8 mouse cellular contexts compared by ENCODE assay signal in genomic region chr14:11553273-11553665, GRCm38 (mm10). TPM values are rescaled to one million over a fixed set of nuclear protein-coding genes. Genes with fewer than 3 reads are reported as not detected.
DNase-seq lines count a peak whose midpoint lies in the region; ATAC-seq and TF ChIP-seq lines count a peak whose summit lies in the region.

Ptprg (plus strand) TSS chr14:11553532.

- ATAC-seq in hindbrain, embryonic 14.5 days (ENCODE audit: low FRiP score), result peak; percentile 90
- ATAC-seq in lung, embryonic 16.5 days (ENCODE audit: low read depth), result peak; percentile 89
- no peak for ATAC-seq in CD4-positive, CD25-positive, alpha-beta regulatory T cell, adult 4 months

- DNase-seq in adrenal gland, postnatal 10 days, result peak; percentile 92
- peak; percentile 80 to 85 for DNase-seq in gastrocnemius, adult 8-10 months (ENCODE audit: low spot score in 2 of 2)
- peak; percentile 93 for DNase-seq in hindbrain, embryonic 14.5 days (ENCODE audit: low spot score)
- peak; percentile 79 to 80 for DNase-seq in layer of hippocampus, postnatal 25 days (ENCODE audit: extremely low spot score in 1 of 2, low spot score in 1 of 2)
- DNase-seq in retina, postnatal 7 days (ENCODE audit: low read depth, low spot score), result peak; percentile 74

- peak within 1 kb of the TSS; percentile 86 for H3K9ac ChIP-seq in hindbrain, embryonic 14.5 days
- peak within 1 kb of the TSS; percentile 94 for H3K9ac ChIP-seq in lung, embryonic 16.5 days (ENCODE audit: low read length)

- WGBS in hindbrain, embryonic 14.5 days, result 1% methylated on average over 39 of the region's 40 CpGs
- WGBS in lung, embryonic 16.5 days, result under 1% methylated on average over 40 of the region's 40 CpGs

- TF ChIP-seq POLR2A in cortical plate, adult 2 months (IDR thresholded peaks at IDR 0.05; ENCODE audit: extremely low read depth, insufficient read depth, low read length), result peak; percentile 92

- no peaks in the 10 kb centered on the region for H3K27me3 ChIP-seq in hindbrain, embryonic 14.5 days (ENCODE audit: control insufficient read depth, insufficient read depth, low read length)
- no peaks in the 10 kb centered on the region for H3K27me3 ChIP-seq in lung, embryonic 16.5 days (ENCODE audit: control insufficient read depth, insufficient read depth, low read depth, low read length)

- H3K4me3 ChIP-seq in cortical plate, adult 2 months (ENCODE audit: insufficient read depth, low read length), result peak within 1 kb of the TSS; percentile 87
- peak within 1 kb of the TSS; percentile 83 for H3K4me3 ChIP-seq in hindbrain, embryonic 14.5 days (replicated peaks; ENCODE audit: low read length)
- H3K4me3 ChIP-seq in lung, embryonic 16.5 days (ENCODE audit: low read length), result peak within 1 kb of the TSS; percentile 73

- H3K4me1 ChIP-seq in cortical plate, adult 2 months (ENCODE audit: control insufficient read depth, insufficient read depth, low read length), result 0 out of 2 replicates have a peak, but pooled peaks cover 1% of the 10 kb centered on the region
- peaks cover 25% of the 10 kb centered on the region for H3K4me1 ChIP-seq in hindbrain, embryonic 14.5 days (replicated peaks; ENCODE audit: control insufficient read depth, insufficient read depth, low read length)
- H3K4me1 ChIP-seq in lung, embryonic 16.5 days (replicated peaks; ENCODE audit: control insufficient read depth, insufficient read depth, low read length), result peaks cover 15% of the 10 kb centered on the region

- TF ChIP-seq CTCF in cortical plate, adult 2 months (IDR thresholded peaks at IDR 0.05; ENCODE audit: extremely low read depth, insufficient read depth, low read length), result no peak

- no peaks in the 10 kb centered on the region for H3K9me3 ChIP-seq in hindbrain, embryonic 14.5 days (ENCODE audit: control insufficient read depth, low read length)
- no peaks in the 10 kb centered on the region for H3K9me3 ChIP-seq in lung, embryonic 16.5 days (ENCODE audit: control insufficient read depth, low read length)

- peak within 1 kb of the TSS; percentile 87 for H3K27ac ChIP-seq in cortical plate, adult 2 months (ENCODE audit: insufficient read depth, low read length)
- peak within 1 kb of the TSS; percentile 96 for H3K27ac ChIP-seq in hindbrain, embryonic 14.5 days
- peak within 1 kb of the TSS; percentile 100 for H3K27ac ChIP-seq in lung, embryonic 16.5 days (ENCODE audit: low read length)

- H3K36me3 ChIP-seq in hindbrain, embryonic 14.5 days (replicated peaks; ENCODE audit: control insufficient read depth, insufficient read depth), result no peaks in the 10 kb centered on the region
- no peaks in the 10 kb centered on the region for H3K36me3 ChIP-seq in lung, embryonic 16.5 days (ENCODE audit: control insufficient read depth, insufficient read depth, low read length)

- H3K4me2 ChIP-seq in hindbrain, embryonic 14.5 days (replicated peaks), result peak within 1 kb of the TSS; percentile 69
- H3K4me2 ChIP-seq in lung, embryonic 16.5 days (ENCODE audit: low read depth, low read length), result peak within 1 kb of the TSS; percentile 96

RNA-seq across cellular contexts. Expression of gene Ptprg, which starts in this region (rescaled TPM):
- total RNA-seq in adrenal gland, postnatal 10 days (2021), result 10 to 100 TPM; 89.9 to 96.8 TPM
- polyA plus RNA-seq in cortical plate, adult 2 months (2012; rRNA removed), result 27.9 and 31.0 TPM in 2 replicates
- 10 to 100 TPM; 13.3 to 22.4 (median 19.1) TPM for total RNA-seq in gastrocnemius, adult 8-10 months (2022)
- 49.0 and 51.0 TPM in 2 replicates for polyA plus RNA-seq in hindbrain, embryonic 14.5 days (2014; fragmentation: Nextera tagmentation; extraction: Ambion mirVana)
- total RNA-seq in layer of hippocampus, postnatal 25 days (2021), result 100 to 1,000 TPM; 109 to 133 TPM
- polyA plus RNA-seq in lung, embryonic 16.5 days (2015; fragmentation: Nextera tagmentation; extraction: Ambion mirVana), result 25.2 and 26.5 TPM in 2 replicates
- polyA plus RNA-seq in CD4-positive, CD25-positive, alpha-beta regulatory T cell, adult 4 months (2017; shearing (Covaris generic)), result not detected

Comparison
In these comparisons a context has a peak if more than half of its experiments do, and no peak if none do; other contexts are left out.
1. RNA of gene Ptprg (polyA plus RNA-seq): 49.0 to 51.0 TPM in hindbrain, embryonic 14.5 days, 27.9 to 31.0 TPM in cortical plate, adult 2 months and 25.2 to 26.5 TPM in lung, embryonic 16.5 days; not detected in CD4-positive, CD25-positive, alpha-beta regulatory T cell, adult 4 months; every median in the first group is over 10 times any median in the second.
2. Peak in every context shown above with its lines, with median percentiles within 50 percentile points of each other: DNase-seq, H3K27ac ChIP-seq and H3K4me3 ChIP-seq.